ENCODE assay signal across 8 mouse cellular contexts in genomic region chrX:77509776-77510175, GRCm38 (mm10). TPM values are rescaled to one million over a fixed set of nuclear protein-coding genes. Genes with fewer than 3 reads are reported as not detected.
DNase-seq lines count a peak whose midpoint lies in the region; ATAC-seq lines count a peak whose summit lies in the region.

No protein-coding gene starts in this region.

- peak overlapping the region; percentile 97 for H3K27ac ChIP-seq in embryonic facial prominence, embryonic 12.5 days
- H3K27ac ChIP-seq in liver, embryonic 11.5 days (ENCODE audit: low read depth, low read length), result peak overlapping the region; percentile 84
- peak overlapping the region; percentile 89 for H3K27ac ChIP-seq in neural tube, embryonic 15.5 days (replicated peaks)

- peak overlapping the region; percentile 51 for H3K4me2 ChIP-seq in embryonic facial prominence, embryonic 12.5 days (replicated peaks)
- H3K4me2 ChIP-seq in liver, embryonic 11.5 days, result peak overlapping the region; percentile 65
- H3K4me2 ChIP-seq in neural tube, embryonic 15.5 days, result peak overlapping the region; percentile 57

- H3K4me1 ChIP-seq in embryonic facial prominence, embryonic 12.5 days, result no peaks in the 10 kb centered on the region
- peaks cover 3% of the 10 kb centered on the region; the same call in 1 of the 2 replicates for H3K4me1 ChIP-seq in liver, embryonic 11.5 days (replicated peaks; ENCODE audit: control insufficient read depth, insufficient read depth, low read length)
- H3K4me1 ChIP-seq in neural tube, embryonic 15.5 days, result peaks cover 13% of the 10 kb centered on the region

- no peaks in the 10 kb centered on the region for H3K9me3 ChIP-seq in embryonic facial prominence, embryonic 12.5 days
- no peaks in the 10 kb centered on the region for H3K9me3 ChIP-seq in liver, embryonic 11.5 days (ENCODE audit: control insufficient read depth, low read length)
- no peaks in the 10 kb centered on the region for H3K9me3 ChIP-seq in neural tube, embryonic 15.5 days (replicated peaks)

- ATAC-seq in embryonic facial prominence, embryonic 12.5 days (ENCODE audit: insufficient number of reproducible peaks, insufficient read depth, low FRiP score, low TSS enrichment), result no peak
- ATAC-seq in liver, embryonic 11.5 days (replicated peaks; ENCODE audit: low FRiP score), result peak; percentile 21; the same call in 1 of the 2 replicates
- peak; percentile 36 for ATAC-seq in neural tube, embryonic 15.5 days (ENCODE audit: low FRiP score)

- H3K4me3 ChIP-seq in embryonic facial prominence, embryonic 12.5 days, result peak overlapping the region; percentile 60; the same call in 1 of the 2 replicates
- peak overlapping the region; percentile 70 for H3K4me3 ChIP-seq in liver, embryonic 11.5 days (ENCODE audit: low read depth, low read length)
- peak overlapping the region; percentile 59 for H3K4me3 ChIP-seq in neural tube, embryonic 15.5 days (replicated peaks)

- H3K9ac ChIP-seq in embryonic facial prominence, embryonic 12.5 days, result no peak overlapping the region
- peak overlapping the region; percentile 85 for H3K9ac ChIP-seq in liver, embryonic 11.5 days (ENCODE audit: low read depth, low read length)
- no peak overlapping the region for H3K9ac ChIP-seq in neural tube, embryonic 15.5 days (replicated peaks)

- H3K36me3 ChIP-seq in embryonic facial prominence, embryonic 12.5 days, result no peaks in the 10 kb centered on the region
- no peaks in the 10 kb centered on the region for H3K36me3 ChIP-seq in liver, embryonic 11.5 days (ENCODE audit: control insufficient read depth, insufficient read depth, low read length)
- H3K36me3 ChIP-seq in neural tube, embryonic 15.5 days, result no peaks in the 10 kb centered on the region

- WGBS in embryonic facial prominence, embryonic 12.5 days, result 10% methylated on average over 10 of the region's 10 CpGs
- WGBS in liver, embryonic 11.5 days, result 10% methylated on average over 10 of the region's 10 CpGs
- whole genome bisulfite sequencing in neural tube, embryonic 15.5 days, result 28% methylated on average over 10 of the region's 10 CpGs

- DNase-seq in heart, adult 11 months, result peak; percentile 92
- DNase-seq in heart, postnatal 4 days, result no peak
- DNase-seq in Muller cell, postnatal 12 days (ENCODE audit: inconsistent ontology term), result peak; percentile 54
- DNase-seq in induced T-regulatory cell, adult 2 months (ENCODE audit: low read depth), result peak; percentile 75
- DNase-seq in liver, embryonic 11.5 days (ENCODE audit: low spot score), result peak; percentile 34
- DNase-seq in urinary bladder, postnatal 36 days (ENCODE audit: low spot score in 2 of 2), result no peak

- H3K27me3 ChIP-seq in embryonic facial prominence, embryonic 12.5 days, result no peaks in the 10 kb centered on the region
- H3K27me3 ChIP-seq in liver, embryonic 11.5 days (replicated peaks; ENCODE audit: control insufficient read depth, insufficient read depth, low read length), result no peaks in the 10 kb centered on the region
- no peaks in the 10 kb centered on the region for H3K27me3 ChIP-seq in neural tube, embryonic 15.5 days (replicated peaks)

RNA-seq across cellular contexts. Expression of gene Tbl1x, which starts 1.0 kb away (rescaled TPM):
- 10 to 100 TPM; 75.2 to 75.9 TPM for total RNA-seq in heart, postnatal 4 days (2021)
- 78.9 and 83.2 TPM in 2 replicates for polyA plus RNA-seq in embryonic facial prominence, embryonic 12.5 days (2016; fragmentation: Nextera tagmentation; extraction: Ambion mirVana)
- 53.0 and 56.7 TPM in 2 replicates for polyA plus RNA-seq in liver, embryonic 11.5 days (2014; fragmentation: Nextera tagmentation; extraction: Ambion mirVana)
- polyA plus RNA-seq in neural tube, embryonic 15.5 days (2015; fragmentation: Nextera tagmentation; extraction: Ambion mirVana), result 41.4 and 49.7 TPM in 2 replicates

Comparison
In these comparisons a context has a peak if more than half of its experiments do, and no peak if none do; other contexts are left out.
1. DNase-seq: peak in heart, adult 11 months (single experiment), Muller cell, postnatal 12 days (single experiment), induced T-regulatory cell, adult 2 months (single experiment) and liver, embryonic 11.5 days (single experiment); none in heart, postnatal 4 days (single experiment) and urinary bladder, postnatal 36 days (0 of 2).
2. Peak in every context shown above with its lines, with median percentiles within 50 percentile points of each other: H3K27ac ChIP-seq, H3K4me2 ChIP-seq and H3K4me3 ChIP-seq.